Comparison of ENCODE assay signal across 22 mouse cellular contexts in genomic region chr8:11820136-11820535, GRCm38 (mm10). TPM values are rescaled to one million over a fixed set of nuclear protein-coding genes. Genes with fewer than 3 reads are reported as not detected.
A peak's percentile ranks its signal among the peaks of the same experiment; 100 is the strongest.
DNase-seq lines count a peak whose midpoint lies in the region; ATAC-seq and TF ChIP-seq lines count a peak whose summit lies in the region.
"Had no signal": no experiment of that assay in that cellular context is flagged by ENCODE, and none has a peak within 500 bp of the region (broad histone marks: within the 10 kb centered on the region; RNA-seq: fewer than 3 reads in every experiment).

No protein-coding gene starts in this region.

- peaks cover 87% of the 10 kb centered on the region for H3K36me3 ChIP-seq in forebrain, postnatal 0 days (ENCODE audit: insufficient read depth)
- peaks cover 94% of the 10 kb centered on the region for H3K36me3 ChIP-seq in forebrain, embryonic 14.5 days (ENCODE audit: control insufficient read depth, insufficient read depth, low read length)
- H3K36me3 ChIP-seq in heart, embryonic 15.5 days: peaks cover 75% of the 10 kb centered on the region
- H3K36me3 ChIP-seq in kidney, embryonic 16.5 days (ENCODE audit: insufficient read depth, low read length): peaks cover 53% of the 10 kb centered on the region

- no peak overlapping the region for H3K9ac ChIP-seq in forebrain, postnatal 0 days
- no peak overlapping the region for H3K9ac ChIP-seq in forebrain, embryonic 14.5 days (ENCODE audit: low read length)
- H3K9ac ChIP-seq in heart, embryonic 15.5 days: no peak overlapping the region
- no peak overlapping the region for H3K9ac ChIP-seq in kidney, embryonic 16.5 days (replicated peaks; ENCODE audit: low read length)
- H3K9ac ChIP-seq: embryonic facial prominence, embryonic 15.5 days; liver, embryonic 12.5 days; lung, embryonic 14.5 days; midbrain, embryonic 12.5 days had no signal

- ATAC-seq in forebrain, postnatal 0 days: peak; percentile 19; the same call in 1 of the 2 replicates
- ATAC-seq in forebrain, embryonic 14.5 days: no peak
- ATAC-seq in heart, embryonic 15.5 days (replicated peaks; ENCODE audit: insufficient number of reproducible peaks, insufficient read depth, low FRiP score, low read depth): no peak
- 0 out of 2 replicates have a peak, but pooled peaks have one; percentile 17 for ATAC-seq in kidney, embryonic 16.5 days (ENCODE audit: low FRiP score, low TSS enrichment)
- ATAC-seq: intestine, embryonic 16.5 days; liver, embryonic 12.5 days had no signal

- H3K27me3 ChIP-seq in forebrain, postnatal 0 days (ENCODE audit: insufficient read depth, low read length): no peaks in the 10 kb centered on the region
- H3K27me3 ChIP-seq in forebrain, embryonic 14.5 days (replicated peaks; ENCODE audit: control insufficient read depth, insufficient read depth, low read length): no peaks in the 10 kb centered on the region
- no peaks in the 10 kb centered on the region for H3K27me3 ChIP-seq in heart, embryonic 15.5 days
- no peaks in the 10 kb centered on the region for H3K27me3 ChIP-seq in kidney, embryonic 16.5 days (ENCODE audit: insufficient read depth, low read length)
- H3K27me3 ChIP-seq: CH12.LX; embryonic facial prominence, embryonic 15.5 days; liver, embryonic 12.5 days; midbrain, embryonic 12.5 days had no signal

- WGBS in forebrain, postnatal 0 days: 91% methylated on average over 5 of the region's 5 CpGs
- 92% methylated on average over 5 of the region's 5 CpGs for WGBS in forebrain, embryonic 14.5 days
- 72% methylated on average over 5 of the region's 5 CpGs for WGBS in heart, embryonic 15.5 days
- 85% methylated on average over 4 of the region's 5 CpGs for WGBS in kidney, embryonic 16.5 days

- H3K27ac ChIP-seq in forebrain, postnatal 0 days (ENCODE audit: low read depth, low read length): no peak overlapping the region
- no peak overlapping the region for H3K27ac ChIP-seq in forebrain, embryonic 14.5 days (ENCODE audit: low read depth, low read length)
- peak overlapping the region; percentile 89 for H3K27ac ChIP-seq in heart, embryonic 15.5 days
- no peak overlapping the region; the same call in 1 of the 2 replicates for H3K27ac ChIP-seq in kidney, embryonic 16.5 days (ENCODE audit: low read length)
- H3K27ac ChIP-seq: embryonic facial prominence, embryonic 15.5 days; forebrain, embryonic 10.5 days; liver, embryonic 12.5 days; macrophage; midbrain, embryonic 12.5 days; stomach, postnatal 0 days had no signal

- H3K4me3 ChIP-seq in forebrain, postnatal 0 days (ENCODE audit: low read depth, low read length): no peak overlapping the region
- H3K4me3 ChIP-seq in forebrain, embryonic 14.5 days (ENCODE audit: low read depth, low read length): no peak overlapping the region
- no peak overlapping the region for H3K4me3 ChIP-seq in heart, embryonic 15.5 days
- H3K4me3 ChIP-seq in kidney, embryonic 16.5 days (ENCODE audit: low read length): no peak overlapping the region
- H3K4me3 ChIP-seq: embryonic facial prominence, embryonic 15.5 days; forebrain, embryonic 10.5 days; liver, embryonic 12.5 days; midbrain, embryonic 12.5 days had no signal

- DNase-seq in forebrain, postnatal 0 days: no peak
- DNase-seq in forebrain, embryonic 14.5 days (ENCODE audit: low spot score): no peak
- no peak for DNase-seq in heart, adult 11 months
- DNase-seq in kidney, adult 11 months: no peak
- DNase-seq in retina, postnatal 1 day: peak; percentile 30
- no peak for DNase-seq in retina, embryonic 14.5 days (ENCODE audit: low spot score)
- DNase-seq: cerebellum, adult 9-11 months; lung, embryonic 14.5 days; thymus, postnatal 14 days had no signal

- no peak for TF ChIP-seq CTCF in forebrain, postnatal 0 days (IDR thresholded peaks at IDR 0.05; ENCODE audit: low read depth)

- H3K4me1 ChIP-seq in forebrain, postnatal 0 days (ENCODE audit: insufficient read depth): no peaks in the 10 kb centered on the region
- no peaks in the 10 kb centered on the region for H3K4me1 ChIP-seq in forebrain, embryonic 14.5 days (ENCODE audit: control insufficient read depth, insufficient read depth, low read length)
- peaks cover 45% of the 10 kb centered on the region for H3K4me1 ChIP-seq in heart, embryonic 15.5 days (replicated peaks)
- peaks cover 4% of the 10 kb centered on the region; the same call in 1 of the 2 replicates for H3K4me1 ChIP-seq in kidney, embryonic 16.5 days (ENCODE audit: insufficient read depth, low read length)
- H3K4me1 ChIP-seq: embryonic facial prominence, embryonic 15.5 days; forebrain, embryonic 10.5 days; liver, embryonic 12.5 days; midbrain, embryonic 12.5 days had no signal

- no peak overlapping the region for H3K4me2 ChIP-seq in forebrain, postnatal 0 days (ENCODE audit: low read depth)
- no peak overlapping the region for H3K4me2 ChIP-seq in forebrain, embryonic 14.5 days (ENCODE audit: low read length)
- H3K4me2 ChIP-seq in heart, embryonic 15.5 days: no peak overlapping the region
- H3K4me2 ChIP-seq in kidney, embryonic 16.5 days (replicated peaks; ENCODE audit: low read depth, low read length): no peak overlapping the region
- H3K4me2 ChIP-seq: embryonic facial prominence, embryonic 15.5 days; liver, embryonic 12.5 days; lung, embryonic 14.5 days; midbrain, embryonic 12.5 days had no signal

- no peaks in the 10 kb centered on the region for H3K9me3 ChIP-seq in forebrain, postnatal 0 days (ENCODE audit: low read length)
- no peaks in the 10 kb centered on the region for H3K9me3 ChIP-seq in forebrain, embryonic 14.5 days (replicated peaks; ENCODE audit: control insufficient read depth, low read length)
- H3K9me3 ChIP-seq in heart, embryonic 15.5 days (replicated peaks): no peaks in the 10 kb centered on the region
- H3K9me3 ChIP-seq in kidney, embryonic 16.5 days (ENCODE audit: low read length): no peaks in the 10 kb centered on the region
- H3K9me3 ChIP-seq: embryonic facial prominence, embryonic 15.5 days; forebrain, embryonic 10.5 days; liver, embryonic 12.5 days; midbrain, embryonic 12.5 days had no signal

RNA-seq across cellular contexts. Expression of gene Tex29, which starts 20.1 kb away (rescaled TPM):
- not detected in 2 replicates for total RNA-seq in forebrain, postnatal 0 days (2014; rRNA removed)
- 1.4 and 1.6 TPM in 2 replicates for polyA plus RNA-seq in forebrain, postnatal 0 days (2015; fragmentation: Nextera tagmentation; extraction: Ambion mirVana)
- 0.58 TPM in 1 of 2 replicates, not detected in the other for polyA plus RNA-seq in forebrain, embryonic 14.5 days (2014; fragmentation: Nextera tagmentation; extraction: Ambion mirVana)
- polyA plus RNA-seq in heart, embryonic 15.5 days (2015; fragmentation: Nextera tagmentation; extraction: Ambion mirVana): 0.36 and 0.55 TPM in 2 replicates
- polyA plus RNA-seq in kidney, embryonic 16.5 days (2015; fragmentation: Nextera tagmentation; extraction: Ambion mirVana): 0.37 and 0.63 TPM in 2 replicates
- total RNA-seq: CH12.LX; granulocyte monocyte progenitor cell, adult 5-6 weeks; left cerebral cortex, adult 18-20 months had no signal
- polyA plus RNA-seq: embryonic facial prominence, embryonic 15.5 days; forebrain, embryonic 10.5 days; intestine, embryonic 16.5 days; limb, embryonic 11.5 days; liver, embryonic 12.5 days; lung, embryonic 14.5 days; macrophage; stomach, postnatal 0 days had no signal

Comparison
In these comparisons a context has a peak if more than half of its experiments do, and no peak if none do; other contexts are left out.
1. ATAC-seq: peak in forebrain, postnatal 0 days (single experiment) and kidney, embryonic 16.5 days (single experiment); none in forebrain, embryonic 14.5 days (single experiment) and heart, embryonic 15.5 days (single experiment).